In genomic region chr9:14056410-14057172, GRCm38 (mm10) we compare ENCODE assay signal across 28 mouse cellular contexts.
A peak's percentile ranks its signal among the peaks of the same experiment; 100 is the strongest.
DNase-seq lines count a peak whose midpoint lies in the region; ATAC-seq and TF ChIP-seq lines count a peak whose summit lies in the region.
"Had no signal": no experiment of that assay in that cellular context is flagged by ENCODE, and none has a peak within 500 bp of the region (broad histone marks: within the 10 kb centered on the region; RNA-seq: fewer than 3 reads in every experiment).

No protein-coding gene starts in this region.

- H3K4me1 ChIP-seq in heart, embryonic 12.5 days (replicated peaks), result peaks cover 18% of the 10 kb centered on the region
- peaks cover 13% of the 10 kb centered on the region; the same call in 1 of the 2 replicates for H3K4me1 ChIP-seq in stomach, embryonic 14.5 days (ENCODE audit: control insufficient read depth, insufficient read depth, low read length)
- H3K4me1 ChIP-seq in stomach, postnatal 0 days (replicated peaks; ENCODE audit: control insufficient read depth, insufficient read depth), result peaks cover 5% of the 10 kb centered on the region; the same call in 1 of the 2 replicates
- peaks cover 11% of the 10 kb centered on the region for H3K4me1 ChIP-seq in intestine, embryonic 15.5 days (replicated peaks)
- peaks cover 36% of the 10 kb centered on the region for H3K4me1 ChIP-seq in stomach, embryonic 16.5 days (ENCODE audit: control insufficient read depth, insufficient read depth, low read length)

- no peak overlapping the region for H3K4me2 ChIP-seq in heart, embryonic 12.5 days
- no peak overlapping the region for H3K4me2 ChIP-seq in stomach, embryonic 14.5 days (replicated peaks; ENCODE audit: low read depth, low read length)
- H3K4me2 ChIP-seq in stomach, postnatal 0 days (replicated peaks; ENCODE audit: low read depth), result no peak overlapping the region
- H3K4me2 ChIP-seq in intestine, embryonic 15.5 days (replicated peaks), result no peak overlapping the region
- H3K4me2 ChIP-seq in stomach, embryonic 16.5 days (ENCODE audit: low read depth, low read length), result no peak overlapping the region
- H3K4me2 ChIP-seq: embryonic facial prominence, embryonic 12.5 days; embryonic facial prominence, embryonic 15.5 days; heart, embryonic 11.5 days; heart, embryonic 15.5 days; hindbrain, embryonic 13.5 days had no signal

- no peak for ATAC-seq in heart, embryonic 12.5 days (ENCODE audit: insufficient number of reproducible peaks, low FRiP score)
- 0 out of 2 replicates have a peak, but pooled peaks have one; percentile 44 for ATAC-seq in stomach, embryonic 14.5 days (ENCODE audit: insufficient number of reproducible peaks, insufficient read depth, low FRiP score, low read depth)
- ATAC-seq in stomach, postnatal 0 days (ENCODE audit: low FRiP score, low TSS enrichment), result no peak
- peak; percentile 19; the same call in 1 of the 2 replicates for ATAC-seq in intestine, embryonic 15.5 days
- peak; percentile 51; the same call in 1 of the 2 replicates for ATAC-seq in stomach, embryonic 16.5 days (ENCODE audit: insufficient read depth, low FRiP score)
- no peak for ATAC-seq in granulocyte monocyte progenitor cell, adult 5-6 weeks (replicated peaks; ENCODE audit: poor library complexity, severe bottlenecking)
- ATAC-seq: CD4-positive, CD25-positive, alpha-beta regulatory T cell, adult 4 months; forebrain, embryonic 14.5 days; forebrain, postnatal 0 days; hindbrain, embryonic 16.5 days; inflammation-experienced regulatory T-cells, adult 6 months had no signal

- TF ChIP-seq EP300 in stomach, postnatal 0 days (optimal IDR thresholded peaks at IDR 0.05), result no peak

- no peaks in the 10 kb centered on the region for H3K27me3 ChIP-seq in heart, embryonic 12.5 days (replicated peaks)
- no peaks in the 10 kb centered on the region for H3K27me3 ChIP-seq in stomach, embryonic 14.5 days (ENCODE audit: control insufficient read depth, insufficient read depth, low read length)
- H3K27me3 ChIP-seq in stomach, postnatal 0 days (ENCODE audit: control insufficient read depth, insufficient read depth, low read length), result no peaks in the 10 kb centered on the region
- no peaks in the 10 kb centered on the region for H3K27me3 ChIP-seq in intestine, embryonic 15.5 days (replicated peaks)
- no peaks in the 10 kb centered on the region for H3K27me3 ChIP-seq in stomach, embryonic 16.5 days (ENCODE audit: control insufficient read depth, insufficient read depth, low read length)
- H3K27me3 ChIP-seq: embryonic facial prominence, embryonic 12.5 days; embryonic facial prominence, embryonic 15.5 days; heart, embryonic 15.5 days had no signal

- TF ChIP-seq CTCF in stomach, postnatal 0 days (IDR thresholded peaks at IDR 0.05; ENCODE audit: low read depth), result no peak

- peak; percentile 76 for DNase-seq in heart, adult 11 months
- no peak for DNase-seq in stomach, postnatal 0 days (ENCODE audit: low spot score)
- DNase-seq in retina, embryonic 14.5 days (ENCODE audit: low spot score), result no peak
- DNase-seq: adrenal gland, adult 2 months; adrenal gland, postnatal 14 days; cerebellum, adult 11 months; cerebellum, adult 2 months; cerebellum, adult 9-11 months; cerebellum, postnatal 25 days; forebrain, postnatal 0 days; gastrocnemius, postnatal 25 days; heart, postnatal 10 days; heart, postnatal 36 days had no signal

- no peak overlapping the region for H3K9ac ChIP-seq in heart, embryonic 12.5 days
- no peak overlapping the region for H3K9ac ChIP-seq in stomach, embryonic 14.5 days (replicated peaks; ENCODE audit: low read depth, low read length)
- H3K9ac ChIP-seq in stomach, postnatal 0 days (ENCODE audit: low read length), result no peak overlapping the region
- H3K9ac ChIP-seq in intestine, embryonic 15.5 days, result no peak overlapping the region
- no peak overlapping the region for H3K9ac ChIP-seq in stomach, embryonic 16.5 days (ENCODE audit: low read length)
- H3K9ac ChIP-seq: embryonic facial prominence, embryonic 12.5 days; embryonic facial prominence, embryonic 15.5 days; forebrain, postnatal 0 days; heart, embryonic 15.5 days; hindbrain, embryonic 13.5 days had no signal

- H3K27ac ChIP-seq in heart, embryonic 12.5 days (ENCODE audit: poor library complexity, severe bottlenecking), result no peak overlapping the region
- peak overlapping the region; percentile 41; the same call in 1 of the 2 replicates for H3K27ac ChIP-seq in stomach, embryonic 14.5 days (ENCODE audit: low read length)
- H3K27ac ChIP-seq in stomach, postnatal 0 days (replicated peaks), result no peak overlapping the region
- peak overlapping the region; percentile 44; the same call in 1 of the 2 replicates for H3K27ac ChIP-seq in intestine, embryonic 15.5 days
- H3K27ac ChIP-seq in stomach, embryonic 16.5 days (ENCODE audit: low read length), result peak overlapping the region; percentile 47; the same call in 1 of the 2 replicates
- H3K27ac ChIP-seq: embryonic facial prominence, embryonic 12.5 days; heart, embryonic 15.5 days; hindbrain, embryonic 10.5 days; hindbrain, embryonic 13.5 days had no signal

- no peak overlapping the region for H3K4me3 ChIP-seq in heart, embryonic 12.5 days
- no peak overlapping the region for H3K4me3 ChIP-seq in stomach, embryonic 14.5 days (ENCODE audit: low read depth, low read length)
- H3K4me3 ChIP-seq in stomach, postnatal 0 days (ENCODE audit: low read depth, low read length), result no peak overlapping the region
- H3K4me3 ChIP-seq in intestine, embryonic 15.5 days (replicated peaks), result no peak overlapping the region
- H3K4me3 ChIP-seq in stomach, embryonic 16.5 days (replicated peaks; ENCODE audit: low read length), result no peak overlapping the region
- H3K4me3 ChIP-seq: embryonic facial prominence, embryonic 12.5 days; embryonic facial prominence, embryonic 15.5 days; heart, embryonic 15.5 days; hindbrain, embryonic 10.5 days; hindbrain, embryonic 13.5 days had no signal

- no peaks in the 10 kb centered on the region for H3K9me3 ChIP-seq in heart, embryonic 12.5 days (replicated peaks)
- H3K9me3 ChIP-seq in stomach, embryonic 14.5 days (ENCODE audit: control insufficient read depth, low read depth, low read length), result no peaks in the 10 kb centered on the region
- no peaks in the 10 kb centered on the region for H3K9me3 ChIP-seq in stomach, postnatal 0 days (ENCODE audit: control insufficient read depth, low read length)
- H3K9me3 ChIP-seq in intestine, embryonic 15.5 days, result no peaks in the 10 kb centered on the region
- H3K9me3 ChIP-seq in stomach, embryonic 16.5 days (replicated peaks; ENCODE audit: control insufficient read depth, low read length), result no peaks in the 10 kb centered on the region
- H3K9me3 ChIP-seq: embryonic facial prominence, embryonic 12.5 days; embryonic facial prominence, embryonic 15.5 days; heart, embryonic 15.5 days; hindbrain, embryonic 10.5 days; hindbrain, embryonic 13.5 days had no signal

- H3K36me3 ChIP-seq in heart, embryonic 12.5 days, result no peaks in the 10 kb centered on the region
- H3K36me3 ChIP-seq in stomach, embryonic 14.5 days (ENCODE audit: control insufficient read depth, insufficient read depth, low read length), result no peaks in the 10 kb centered on the region
- no peaks in the 10 kb centered on the region for H3K36me3 ChIP-seq in stomach, postnatal 0 days (ENCODE audit: control insufficient read depth, insufficient read depth, low read length)
- H3K36me3 ChIP-seq in intestine, embryonic 15.5 days, result no peaks in the 10 kb centered on the region
- H3K36me3 ChIP-seq in stomach, embryonic 16.5 days (ENCODE audit: control insufficient read depth, insufficient read depth, low read length), result no peaks in the 10 kb centered on the region
- H3K36me3 ChIP-seq: embryonic facial prominence, embryonic 12.5 days; embryonic facial prominence, embryonic 15.5 days; heart, embryonic 15.5 days; hindbrain, embryonic 10.5 days; hindbrain, embryonic 13.5 days had no signal

- 76% methylated on average over 10 of the region's 10 CpGs for WGBS in heart, embryonic 12.5 days
- 61% methylated on average over 10 of the region's 10 CpGs for WGBS in stomach, embryonic 14.5 days
- WGBS in stomach, postnatal 0 days, result 45% methylated on average over 10 of the region's 10 CpGs
- 57% methylated on average over 10 of the region's 10 CpGs for WGBS in intestine, embryonic 15.5 days
- 62% methylated on average over 10 of the region's 10 CpGs for WGBS in stomach, embryonic 16.5 days

Comparison
In these comparisons a context has a peak if more than half of its experiments do, and no peak if none do; other contexts are left out.
1. ATAC-seq: peak in stomach, embryonic 14.5 days (single experiment), intestine, embryonic 15.5 days (single experiment) and stomach, embryonic 16.5 days (single experiment); none in heart, embryonic 12.5 days (single experiment), stomach, postnatal 0 days (single experiment) and granulocyte monocyte progenitor cell, adult 5-6 weeks (single experiment).
2. H3K27ac ChIP-seq: peak in stomach, embryonic 14.5 days (single experiment), intestine, embryonic 15.5 days (single experiment) and stomach, embryonic 16.5 days (single experiment); none in heart, embryonic 12.5 days (single experiment) and stomach, postnatal 0 days (single experiment).